Mouse (Mus musculus): ENCODE data around the gene Kcnn1.

DNA sequence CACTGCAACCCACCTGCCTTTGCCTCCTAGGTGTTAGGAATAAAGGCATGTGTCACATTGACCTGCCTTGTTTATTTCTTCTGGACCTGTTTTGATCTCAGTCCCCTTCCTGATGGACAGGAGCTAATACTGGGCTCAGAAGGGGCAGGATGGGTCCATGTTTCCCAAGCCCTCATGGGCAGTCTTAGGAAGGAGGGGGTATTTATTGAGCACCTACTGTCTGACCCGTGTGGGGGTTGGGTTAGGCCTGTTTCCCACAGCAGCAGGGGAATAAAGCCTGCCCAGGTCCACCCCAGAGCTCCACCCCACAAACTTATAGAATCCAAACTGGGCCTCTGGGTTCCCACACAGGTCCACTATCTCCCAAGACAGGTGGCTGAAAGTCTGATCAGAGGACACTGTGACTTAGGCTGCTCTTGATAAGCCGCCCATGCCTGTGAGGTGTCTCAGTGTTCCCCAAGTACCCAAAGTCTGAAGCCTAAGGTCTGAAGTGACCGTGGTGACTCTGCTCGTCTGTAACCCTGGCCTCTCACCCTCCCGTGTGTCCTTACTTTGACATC, 19.8 kb downstream of the Kcnn1 start:
- TF ChIP-seq CTCF (IDR thresholded peaks at IDR 0.05; ENCODE audit: low read depth, low read length) (no peak), POLR2A (IDR thresholded peaks at IDR 0.05; ENCODE audit: borderline replicate concordance, low read depth, low read length) (no peak)
